Mouse (Mus musculus): Measurements from ENCODE around the gene Ubash3b.

Gene Ubash3b

GRCm38 (mm10) chr9:40989940-40990588, 171.4 kb downstream of the Ubash3b start:
- peak; percentile 7 for DNase-seq (ENCODE audit: low spot score)

- no peak for DNase-seq (ENCODE audit: low spot score)
These were observed 177.2 kb downstream of the Ubash3b start for GRCm38 (mm10) chr9:40984313-40984712.

- no peak for DNase-seq (ENCODE audit: low spot score)
These were observed 177.7 kb downstream of the Ubash3b start for GRCm38 (mm10) chr9:40983758-40984157.

GRCm38 (mm10) chr9:40982480-40982879, 179.0 kb downstream of the Ubash3b start:
- DNase-seq (ENCODE audit: low spot score), result no peak

- DNase-seq (ENCODE audit: low spot score), result no peak
These were observed 187.3 kb downstream of the Ubash3b start for GRCm38 (mm10) chr9:40974042-40974801.

- no peak for DNase-seq (ENCODE audit: low spot score)
These were observed 197.1 kb downstream of the Ubash3b start for GRCm38 (mm10) chr9:40964418-40964714.

GRCm38 (mm10) chr9:40963586-40964417, 197.7 kb downstream of the Ubash3b start, which contains the start of gene Jhy:
Gene Jhy, minus strand, starts transcription at chr9:40964118.
- no peak for DNase-seq (ENCODE audit: low spot score)

- DNase-seq (ENCODE audit: low spot score), result no peak
These were observed 200.1 kb downstream of the Ubash3b start for GRCm38 (mm10) chr9:40961401-40961800.

Measured in yolk sac, embryonic 10.5 days (tissue).